Mouse (Mus musculus) 3T3-L1 (cell line): ENCODE results near the gene Serpinb3a.
"Not testable (repeated sequence)": the region's sequence is repeated elsewhere in the genome, so short reads cannot be mapped to it uniquely, and the experiment has no call there.

ENCODE experiments used
- DNase-seq: peaks from one replicate; pipeline ENCODE4 v3.0.0-alpha.2; 2015; ENCODE audit warnings: low read depth, low spot score

Gene Serpinb3a

DNA sequence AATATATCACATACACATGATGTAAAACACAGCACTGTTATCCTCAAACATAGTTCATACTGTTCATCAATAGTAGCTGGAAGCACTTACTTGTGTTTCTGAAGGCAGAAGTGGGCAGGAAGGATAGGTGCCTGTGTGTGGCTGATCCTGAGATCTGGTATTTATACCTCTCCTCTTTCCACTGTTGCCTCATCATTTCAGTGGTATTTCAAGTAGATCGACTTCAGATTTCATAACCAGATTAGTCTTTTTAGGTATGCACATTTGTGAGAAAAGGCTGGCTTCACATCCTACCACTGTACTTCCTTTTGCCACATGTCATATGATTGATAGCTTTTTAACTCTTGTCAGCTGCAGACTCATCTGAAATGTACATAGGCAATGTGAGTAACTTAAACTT is at the start of gene Serpinb3a:
Gene Serpinb3a, minus strand, starts transcription at position 101 of the 400 bp plus-strand sequence.
- no peak for DNase-seq

DNA sequence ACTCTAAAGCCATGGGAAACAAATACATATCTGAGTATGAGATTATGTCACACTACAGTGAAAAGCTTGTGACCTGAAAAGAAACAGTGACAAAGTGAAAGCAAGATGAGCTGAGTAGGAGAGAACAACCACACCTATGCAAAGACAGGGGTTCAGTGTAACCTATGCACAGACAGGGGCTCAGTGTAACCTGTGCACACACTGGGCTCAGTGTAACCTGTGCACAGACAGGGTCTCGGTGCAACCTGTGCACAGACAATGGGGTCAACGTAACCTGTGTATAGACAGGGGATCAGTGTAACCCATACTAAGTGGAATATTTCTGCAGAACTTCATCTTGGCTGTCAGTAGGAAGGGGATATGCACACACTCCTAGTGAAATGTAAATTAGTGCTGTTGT is 46.3 kb upstream of the Serpinb3a start:
- no peak for DNase-seq

DNA sequence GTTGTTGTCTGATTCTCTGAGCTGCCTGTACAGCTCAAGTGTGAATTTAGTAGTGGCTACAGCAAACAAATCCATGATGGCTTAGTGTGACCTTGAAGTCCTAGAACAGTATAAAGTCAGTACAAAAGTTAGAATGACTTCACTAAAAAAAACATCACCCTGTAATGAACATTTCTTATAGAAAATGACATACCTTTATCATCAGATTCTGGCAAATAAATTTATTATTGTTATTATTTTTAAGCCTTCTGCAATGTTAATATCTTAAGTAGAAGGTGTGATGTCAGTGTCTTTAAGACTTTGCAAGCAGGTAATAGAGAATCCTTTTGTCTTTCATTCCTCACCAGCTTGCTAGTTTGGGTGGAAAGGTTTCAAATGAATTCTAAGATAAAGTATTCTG is 31.3 kb upstream of the Serpinb3a start, which contains the start of gene Serpinb3d:
Gene Serpinb3d, minus strand, starts transcription at position 101 of the 400 bp plus-strand sequence.
- DNase-seq, result no peak

DNA sequence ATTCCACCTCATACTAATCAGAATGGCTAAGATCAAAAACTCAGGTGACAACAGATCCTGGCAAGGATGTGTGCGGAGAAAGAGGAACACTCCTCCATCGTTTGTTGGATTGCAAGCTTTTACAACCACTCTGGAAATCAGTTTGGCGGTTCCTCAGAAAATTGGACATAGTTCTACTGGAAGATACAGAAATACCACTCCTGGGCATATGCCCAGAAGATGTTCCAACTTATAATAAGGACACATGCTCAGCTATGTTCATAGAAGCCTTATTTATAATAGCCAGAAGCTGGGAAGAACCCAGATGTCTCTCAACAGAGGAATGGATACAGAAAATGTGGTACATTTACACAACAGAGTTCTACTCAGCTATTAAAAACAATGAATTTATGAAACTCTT is 17.9 kb downstream of the Serpinb3a start:
- DNase-seq, result not testable (repeated sequence)

DNA sequence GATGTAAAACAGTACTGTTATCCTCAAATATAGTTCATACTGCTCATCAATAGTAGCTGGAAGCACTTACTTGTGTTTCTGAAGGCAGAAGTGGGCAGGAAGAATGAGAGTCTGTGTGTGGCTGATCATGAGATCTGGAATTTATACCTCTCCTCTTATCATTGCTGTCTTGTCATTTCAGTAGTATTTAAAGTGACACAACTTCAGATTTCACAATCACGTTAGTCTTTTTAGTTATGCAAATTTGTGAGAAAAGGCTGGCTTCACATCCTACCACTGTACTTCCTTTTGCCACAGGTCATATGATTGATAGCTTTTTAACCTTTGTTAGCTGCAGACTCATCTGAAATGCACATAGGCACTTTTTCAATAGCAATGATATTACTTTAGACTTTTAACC is 26.2 kb downstream of the Serpinb3a start:
- no peak for DNase-seq

DNA sequence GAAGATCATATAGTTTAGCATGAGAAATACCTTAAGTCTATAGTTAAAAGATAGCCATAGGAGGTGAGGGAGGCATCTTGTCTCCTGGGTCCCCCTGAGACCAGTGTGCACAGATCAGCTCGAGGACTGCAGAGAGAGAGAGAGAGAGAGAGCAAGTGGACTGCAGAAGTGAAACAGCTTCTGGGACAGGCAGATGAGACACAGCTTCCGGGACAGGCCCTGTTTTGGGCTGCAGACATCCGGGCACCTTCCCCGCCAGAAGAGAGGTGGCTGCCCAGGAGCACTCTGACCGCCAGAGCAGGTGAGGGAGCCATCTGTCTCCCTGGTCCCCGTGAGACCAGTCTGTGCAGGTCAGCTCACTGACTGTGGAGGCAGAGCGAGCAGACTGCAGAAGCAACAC is 36.9 kb downstream of the Serpinb3a start:
- DNase-seq, result no peak

DNA sequence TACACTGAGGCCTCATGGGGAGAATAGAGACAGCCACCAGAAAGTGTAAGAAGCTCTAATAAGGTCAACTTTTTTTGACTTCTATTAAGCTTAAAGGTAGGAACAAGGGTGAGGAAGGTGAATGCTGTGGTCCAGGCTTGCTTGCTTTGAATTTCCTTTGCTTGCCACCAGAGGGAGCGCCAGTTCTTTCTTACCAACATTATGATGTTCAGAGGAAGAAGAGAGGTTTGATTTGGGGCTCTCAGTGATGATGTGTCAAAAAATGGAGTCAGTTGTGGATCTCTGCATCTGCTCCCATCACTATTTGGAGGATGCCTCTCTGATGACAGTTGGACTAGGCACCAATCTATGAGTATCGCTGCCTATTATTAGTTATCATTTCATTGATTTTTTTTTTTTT is 37.6 kb downstream of the Serpinb3a start:
- DNase-seq, result peak; percentile 56

DNA sequence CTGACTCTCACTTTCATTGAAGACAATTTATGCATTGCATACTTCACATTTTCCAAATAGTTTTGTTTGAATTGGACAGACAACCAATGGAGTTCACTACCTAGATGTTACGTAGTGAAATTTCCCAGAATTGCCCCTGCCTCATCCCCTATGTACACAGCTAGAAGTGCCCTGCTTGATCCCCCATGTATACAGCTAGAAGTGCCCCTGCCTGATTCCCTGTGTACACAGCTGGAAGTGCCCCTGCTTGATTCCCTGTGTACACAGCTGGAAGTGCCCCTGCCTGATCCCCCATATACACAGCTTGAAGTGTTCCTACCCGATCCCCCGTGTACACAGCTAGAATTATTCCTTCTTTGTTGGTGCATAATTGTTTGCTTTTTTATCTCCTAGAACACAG is 45.8 kb downstream of the Serpinb3a start:
- DNase-seq, result no peak

DNA sequence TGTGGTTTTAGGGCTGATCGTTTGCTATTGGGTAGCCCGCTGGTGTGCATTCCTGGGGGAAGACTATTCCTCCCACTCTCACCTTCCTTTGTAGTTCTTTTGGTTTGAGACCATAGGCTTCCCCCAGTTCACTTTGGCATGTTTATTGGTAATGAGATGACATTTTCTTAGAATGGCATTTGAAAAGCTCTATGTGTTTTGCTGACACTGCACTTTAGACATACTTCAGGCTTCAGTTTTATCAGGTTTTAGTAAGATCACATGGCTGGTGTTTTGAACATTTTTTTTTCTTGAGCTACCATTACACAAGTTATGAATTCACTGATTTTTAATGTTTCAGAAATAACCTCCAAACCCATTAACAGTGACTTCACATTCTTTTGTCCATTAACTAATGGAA is 50.3 kb downstream of the Serpinb3a start:
- no peak for DNase-seq

DNA sequence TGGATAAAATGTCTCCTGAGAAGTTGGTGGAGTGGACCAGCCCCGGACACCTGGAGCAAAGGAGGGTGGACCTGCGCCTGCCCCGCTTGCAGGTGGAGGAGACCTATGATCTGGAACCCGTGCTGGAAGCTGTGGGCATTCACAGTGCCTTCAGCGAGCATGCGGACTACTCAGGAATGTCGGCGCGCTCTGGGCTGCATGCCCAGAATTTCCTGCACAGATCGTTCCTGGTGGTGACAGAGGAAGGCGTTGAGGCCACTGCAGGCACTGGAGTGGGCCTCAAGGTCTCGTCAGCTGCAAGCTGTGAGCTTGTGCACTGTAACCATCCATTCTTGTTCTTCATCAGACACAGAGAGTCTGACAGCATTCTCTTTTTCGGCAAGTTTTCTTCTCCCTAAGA is 51.7 kb downstream of the Serpinb3a start:
- no peak for DNase-seq
